Mouse (Mus musculus) frontal cortex, adult 2 months (tissue): ENCODE data around the gene Pik3r5. TPM values are rescaled to one million over a fixed set of nuclear protein-coding genes. Genes with fewer than 3 reads are reported as not detected.

Source experiments
- polyA plus RNA-seq: library from polyadenylated mRNA; depleted of rRNA; stranded (reverse); fragments of >200 nt; gene quantifications from 2 replicates; pipeline ENCODE4 v1.2.3, GENCODE M21; 2012; rRNA removed

Gene Pik3r5
- polyA plus RNA-seq, 1 experiment: 2.0 TPM

Other genes with a start within 250 kb of the Pik3r5 start
- gene Ntn1, start 31.3 kb upstream of the Pik3r5 start, polyA plus RNA-seq: 6.0 and 6.2 TPM in 2 replicates
- 2.8 and 2.9 TPM in 2 replicates for gene Pik3r6, start 70.9 kb downstream of the Pik3r5 start, polyA plus RNA-seq
- gene Mfsd6l, start 124.1 kb downstream of the Pik3r5 start, polyA plus RNA-seq: 0.08 TPM in 1 of 2 replicates, not detected in the other
- 0.95 and 0.98 TPM in 2 replicates for gene Ccdc42, start 154.9 kb downstream of the Pik3r5 start, polyA plus RNA-seq